Comparison of ENCODE assay signal across 9 mouse cellular contexts in the genomic region with DNA sequence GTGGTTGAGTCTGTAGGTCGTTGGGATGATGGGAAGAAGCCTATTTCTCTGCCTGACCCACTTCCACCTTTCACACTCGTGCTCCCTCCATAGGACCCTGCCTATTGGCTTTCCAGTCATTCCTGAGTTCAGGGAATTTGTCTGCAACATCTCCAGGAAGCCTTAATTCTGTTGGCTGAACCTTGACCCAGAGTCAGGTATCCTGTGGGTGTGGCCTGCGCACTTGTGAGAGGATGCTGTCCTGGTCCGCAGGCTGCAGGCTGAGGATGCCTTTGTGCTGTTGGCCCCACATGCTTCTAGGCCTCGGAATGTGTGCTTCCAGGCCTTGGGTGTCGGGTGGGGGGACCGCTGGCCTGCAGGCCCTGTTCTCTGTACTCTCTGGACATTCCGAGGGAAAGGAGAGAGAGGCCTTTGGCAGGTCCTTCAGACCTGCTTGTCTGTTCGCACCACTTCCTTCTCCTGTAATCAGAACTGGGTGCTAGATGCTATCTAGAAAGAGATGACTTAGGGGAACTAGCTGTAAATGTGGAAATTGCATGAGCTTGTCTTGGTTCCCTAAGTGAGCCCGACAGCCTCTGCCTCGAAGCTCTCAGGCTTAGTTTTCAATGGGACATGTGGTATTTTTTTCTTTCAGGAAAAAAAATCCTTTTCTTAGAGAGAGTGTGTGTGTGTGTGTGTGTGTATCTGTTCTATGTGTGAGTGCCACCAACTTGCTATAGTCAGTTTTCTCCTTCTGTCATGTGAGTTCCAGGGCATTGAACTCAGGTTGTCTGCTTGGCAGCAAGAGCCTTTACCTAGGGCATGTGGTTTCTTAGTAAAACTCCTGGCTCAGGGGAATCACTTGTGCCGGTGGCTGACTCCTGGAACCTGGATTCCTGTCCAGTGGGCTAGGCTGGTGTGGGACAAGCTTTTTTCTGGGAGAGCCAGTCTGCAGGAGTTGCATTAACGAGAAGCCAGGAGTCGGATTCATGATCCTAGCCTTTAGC. TPM values are rescaled to one million over a fixed set of nuclear protein-coding genes. Genes with fewer than 3 reads are reported as not detected.
DNase-seq lines count a peak whose midpoint lies in the region; ATAC-seq and TF ChIP-seq lines count a peak whose summit lies in the region.
"Had no signal": no experiment of that assay in that cellular context is flagged by ENCODE, and none has a peak within 500 bp of the region (broad histone marks: within the 10 kb centered on the region; RNA-seq: fewer than 3 reads in every experiment).

No protein-coding gene starts in this region.

- peak overlapping the region; percentile 91 for H3K27ac ChIP-seq in heart, embryonic 16.5 days (ENCODE audit: low read length)
- peak overlapping the region; percentile 38; the same call in 1 of the 2 replicates for H3K27ac ChIP-seq in thymus, adult 2 months (ENCODE audit: control insufficient read depth, insufficient read depth, low read length)
- peak overlapping the region; percentile 63; the same call in 1 of the 2 replicates for H3K27ac ChIP-seq in liver, embryonic 13.5 days

- H3K36me3 ChIP-seq in heart, embryonic 16.5 days (ENCODE audit: control insufficient read depth, insufficient read depth): no peaks in the 10 kb centered on the region
- no peaks in the 10 kb centered on the region for H3K36me3 ChIP-seq in thymus, adult 2 months (ENCODE audit: control insufficient read depth, insufficient read depth, low read length)
- peaks cover 15% of the 10 kb centered on the region for H3K36me3 ChIP-seq in liver, embryonic 13.5 days

- H3K27me3 ChIP-seq in heart, embryonic 16.5 days (ENCODE audit: control insufficient read depth, insufficient read depth, low read length): no peaks in the 10 kb centered on the region
- H3K27me3 ChIP-seq in thymus, adult 2 months (ENCODE audit: control insufficient read depth, insufficient read depth, low read length): no peaks in the 10 kb centered on the region
- no peaks in the 10 kb centered on the region for H3K27me3 ChIP-seq in liver, embryonic 13.5 days

- peaks cover 59% of the 10 kb centered on the region for H3K4me1 ChIP-seq in heart, embryonic 16.5 days (ENCODE audit: control insufficient read depth, insufficient read depth, low read length)
- H3K4me1 ChIP-seq in thymus, adult 2 months (replicated peaks; ENCODE audit: control insufficient read depth, insufficient read depth, low read length): peaks cover 48% of the 10 kb centered on the region
- peaks cover 84% of the 10 kb centered on the region for H3K4me1 ChIP-seq in liver, embryonic 13.5 days (replicated peaks)

- peak overlapping the region; percentile 33; the same call in 1 of the 2 replicates for H3K4me2 ChIP-seq in heart, embryonic 16.5 days (ENCODE audit: low read depth, low read length)
- H3K4me2 ChIP-seq in liver, embryonic 13.5 days: no peak overlapping the region

- 61% methylated on average over 14 of the region's 14 CpGs for WGBS in heart, embryonic 16.5 days
- WGBS in thymus, adult 2 months: 65% methylated on average over 14 of the region's 14 CpGs
- 55% methylated on average over 14 of the region's 14 CpGs for WGBS in liver, embryonic 13.5 days (ENCODE audit: insufficient replicate concordance)

- DNase-seq in heart, postnatal 4 days: no peak
- DNase-seq in thymus, adult 2 months: no peak
- DNase-seq in thymus, adult 18-20 months: no peak
- DNase-seq in liver, embryonic 13.5 days: no peak
- DNase-seq in adrenal gland, postnatal 36 days: no peak
- no peak for DNase-seq in cerebellum, adult 8-10 months
- DNase-seq in urinary bladder, postnatal 10 days (ENCODE audit: low spot score): no peak
- DNase-seq: thymus, postnatal 25 days had no signal

- TF ChIP-seq POLR2A in thymus, adult 2 months (IDR thresholded peaks at IDR 0.05; ENCODE audit: control insufficient read depth, extremely low read depth, insufficient read depth, low read length, poor library complexity): no peak

- TF ChIP-seq CTCF in thymus, adult 2 months (IDR thresholded peaks at IDR 0.05; ENCODE audit: borderline replicate concordance, control insufficient read depth, extremely low read depth, insufficient read depth, low read length, poor library complexity): no peak

- H3K4me3 ChIP-seq in heart, embryonic 16.5 days (ENCODE audit: low read length): no peak overlapping the region
- H3K4me3 ChIP-seq in thymus, adult 2 months (ENCODE audit: control insufficient read depth, insufficient read depth, low read length): no peak overlapping the region
- no peak overlapping the region for H3K4me3 ChIP-seq in liver, embryonic 13.5 days (replicated peaks)

- no peaks in the 10 kb centered on the region for H3K9me3 ChIP-seq in heart, embryonic 16.5 days (replicated peaks; ENCODE audit: control insufficient read depth, low read length)
- no peaks in the 10 kb centered on the region for H3K9me3 ChIP-seq in liver, embryonic 13.5 days (replicated peaks)

- no peak for ATAC-seq in heart, embryonic 16.5 days (replicated peaks; ENCODE audit: extremely low read depth, insufficient read depth, low FRiP score)
- no peak for ATAC-seq in liver, embryonic 13.5 days (ENCODE audit: low read depth)

- peak overlapping the region; percentile 50 for H3K9ac ChIP-seq in heart, embryonic 16.5 days (ENCODE audit: low read length)
- peak overlapping the region; percentile 5; the same call in 1 of the 2 replicates for H3K9ac ChIP-seq in liver, embryonic 13.5 days

RNA-seq across cellular contexts. Expression of gene Pgs1, which starts 7.4 kb away (rescaled TPM):
- polyA plus RNA-seq in heart, embryonic 16.5 days (2015; fragmentation: Nextera tagmentation; extraction: Ambion mirVana): 26.9 and 28.9 TPM in 2 replicates
- total RNA-seq in heart, postnatal 4 days (2021): 10 to 100 TPM; 25.0 to 26.2 TPM
- polyA plus RNA-seq in thymus, adult 2 months (2012; rRNA removed): 89.1 and 89.5 TPM in 2 replicates
- polyA plus RNA-seq in liver, embryonic 13.5 days (2015; fragmentation: Nextera tagmentation; extraction: Ambion mirVana): 18.1 and 19.4 TPM in 2 replicates
- 10 to 100 TPM; 54.7 to 58.7 TPM for total RNA-seq in adrenal gland, postnatal 36 days (2021)

RNA-seq across cellular contexts. Expression of gene Socs3, which starts 23.6 kb away (rescaled TPM):
- polyA plus RNA-seq in heart, embryonic 16.5 days (2015; fragmentation: Nextera tagmentation; extraction: Ambion mirVana): 7.2 and 8.2 TPM in 2 replicates
- 1 to 10 TPM; 5.5 TPM for total RNA-seq in heart, postnatal 4 days (2021)
- 44.3 and 45.7 TPM in 2 replicates for polyA plus RNA-seq in thymus, adult 2 months (2012; rRNA removed)
- 6.7 and 6.9 TPM in 2 replicates for polyA plus RNA-seq in liver, embryonic 13.5 days (2015; fragmentation: Nextera tagmentation; extraction: Ambion mirVana)
- total RNA-seq in adrenal gland, postnatal 36 days (2021): 10 to 100 TPM in 1 of 2 experiments, 1 to 10 TPM in 1; 6.6 to 17.5 TPM

Comparison
In these comparisons a context has a peak if more than half of its experiments do, and no peak if none do; other contexts are left out.
1. H3K27ac ChIP-seq: peak in every context shown above with its lines; median percentile 91 in heart, embryonic 16.5 days; 63 in liver, embryonic 13.5 days; 38 in thymus, adult 2 months.